Mouse (Mus musculus) retina, embryonic 14.5 days (tissue): ENCODE measurements around the gene Hoxd12.

Experiments used
- DNase-seq: peaks from one replicate; pipeline ENCODE4 v3.0.0-alpha.2; 2015; ENCODE audit warnings: low spot score

The Hoxd12 gene

GRCm38 (mm10) chr2:74709465-74710419 is 34.9 kb downstream of the Hoxd12 start:
- no peak for DNase-seq

GRCm38 (mm10) chr2:74710929-74711543 is 36.2 kb downstream of the Hoxd12 start:
- no peak for DNase-seq

- DNase-seq = no peak
Observed at GRCm38 (mm10) chr2:74711721-74712621, 37.2 kb downstream of the Hoxd12 start, which contains the start of the genes Hoxd3 and Hoxd4. Hoxd3 (plus strand) TSS chr2:74711927. Hoxd4 (plus strand) TSS chr2:74711929.

DNA sequence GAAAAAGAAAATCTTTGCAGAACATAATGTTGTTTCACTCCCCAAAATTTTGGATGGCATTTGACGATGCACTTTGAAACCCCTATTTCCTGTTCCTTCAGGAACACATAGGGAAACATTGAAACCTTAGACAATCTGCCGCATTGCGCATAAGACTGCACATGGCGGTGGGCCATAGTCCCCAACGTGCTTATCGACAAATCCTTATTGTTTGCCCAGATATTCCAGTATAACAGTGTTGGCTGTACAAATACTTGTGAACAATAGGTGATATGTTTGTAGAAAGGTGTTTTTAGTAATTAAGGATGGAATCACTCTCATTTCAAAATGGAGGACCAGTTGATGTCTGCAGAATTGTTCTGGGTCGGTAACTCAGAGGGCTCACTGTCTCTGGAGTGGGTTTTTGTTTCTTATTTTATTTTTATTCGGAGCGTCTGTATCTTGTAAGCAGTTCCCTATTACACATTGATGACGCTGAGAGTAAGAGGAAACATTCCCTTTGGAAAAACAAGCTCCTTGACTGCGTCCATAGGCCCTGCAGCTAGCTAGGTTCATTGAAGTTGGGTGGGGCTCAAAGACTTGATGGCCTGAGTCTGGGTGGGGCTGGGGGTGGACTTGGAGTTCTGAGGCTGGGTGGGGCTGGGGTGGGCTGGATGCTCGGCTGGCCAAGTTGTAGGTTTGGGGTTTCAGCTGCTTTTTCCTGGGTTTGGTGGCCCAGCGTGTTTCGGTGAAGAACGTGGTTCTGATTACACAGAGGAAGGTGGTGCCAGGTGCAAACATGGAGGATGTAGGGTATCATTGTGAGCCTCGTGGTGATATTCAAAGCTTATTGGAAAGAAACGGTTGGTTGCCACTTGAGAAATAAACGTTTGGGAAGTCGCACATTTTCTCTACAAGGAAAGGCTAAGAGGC is 38.7 kb downstream of the Hoxd12 start:
- DNase-seq = no peak

DNA sequence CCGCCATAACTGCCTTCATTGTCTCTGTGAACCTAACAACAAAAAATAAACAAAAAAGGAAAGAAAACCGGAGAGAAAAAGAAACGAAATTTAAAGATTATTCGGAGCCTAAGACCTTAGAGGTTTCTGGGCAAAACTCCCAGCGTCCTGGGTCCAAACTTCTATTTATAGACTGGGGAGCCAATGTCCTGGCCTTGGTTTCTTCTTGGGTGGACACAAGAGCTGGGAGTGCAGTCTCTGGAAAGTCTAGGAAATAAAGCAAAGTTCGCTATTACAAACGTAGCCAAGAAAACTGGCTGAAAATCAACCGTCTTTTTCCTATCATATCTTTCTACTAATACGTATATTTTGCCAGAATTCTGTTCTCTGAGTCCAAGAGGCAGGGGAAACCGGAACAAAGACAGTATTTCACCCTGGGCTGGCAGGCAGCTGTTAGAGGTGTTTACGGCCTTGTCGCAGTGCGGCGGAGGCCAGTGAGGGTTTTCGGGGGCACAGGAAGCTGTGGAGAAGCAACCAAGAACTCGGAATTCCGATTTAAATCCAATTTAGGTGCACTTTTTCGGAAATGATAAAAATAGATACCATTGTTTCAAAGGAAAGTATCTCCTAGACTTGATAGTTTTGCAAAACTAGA is 39.5 kb downstream of the Hoxd12 start:
- no peak for DNase-seq

- DNase-seq = no peak
Observed at GRCm38 (mm10) chr2:74714881-74715280, 40.1 kb downstream of the Hoxd12 start.

DNA sequence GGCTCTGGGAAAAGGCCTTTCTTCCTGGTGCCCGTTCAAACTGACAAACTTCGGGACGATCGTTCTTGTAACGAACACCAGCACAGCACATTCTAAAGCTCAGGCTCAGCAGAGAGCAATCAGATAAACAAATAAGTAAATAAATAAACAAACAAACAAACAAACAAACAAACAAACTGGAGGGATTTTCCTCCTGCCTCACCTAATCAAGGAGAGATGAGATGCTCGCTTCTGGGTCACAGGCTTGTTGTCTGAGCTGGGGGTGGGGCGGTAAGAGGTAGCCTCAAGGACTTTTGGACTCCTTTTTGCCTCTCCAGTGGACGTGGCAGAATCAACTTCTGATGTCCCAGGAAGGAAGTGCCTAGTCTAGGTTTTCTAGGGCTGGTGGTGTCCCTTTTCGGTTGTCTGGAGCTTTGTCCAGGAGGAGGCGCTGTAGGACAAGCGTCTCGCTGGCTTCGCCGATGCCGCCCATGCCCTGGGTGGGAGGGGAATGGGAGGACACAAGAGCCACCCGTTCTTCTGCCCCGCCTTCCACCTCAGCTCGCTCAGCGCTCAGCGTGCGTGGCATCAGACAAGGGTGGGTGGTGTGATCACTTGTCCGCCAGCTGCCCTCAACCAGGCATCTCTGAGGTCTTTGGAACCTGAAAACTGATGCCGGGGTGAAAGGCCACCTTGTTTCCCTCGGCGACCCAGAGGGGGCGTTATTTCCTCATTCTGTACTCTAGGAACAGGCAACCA is 40.9 kb downstream of the Hoxd12 start:
- peak; percentile 94 for DNase-seq

DNA sequence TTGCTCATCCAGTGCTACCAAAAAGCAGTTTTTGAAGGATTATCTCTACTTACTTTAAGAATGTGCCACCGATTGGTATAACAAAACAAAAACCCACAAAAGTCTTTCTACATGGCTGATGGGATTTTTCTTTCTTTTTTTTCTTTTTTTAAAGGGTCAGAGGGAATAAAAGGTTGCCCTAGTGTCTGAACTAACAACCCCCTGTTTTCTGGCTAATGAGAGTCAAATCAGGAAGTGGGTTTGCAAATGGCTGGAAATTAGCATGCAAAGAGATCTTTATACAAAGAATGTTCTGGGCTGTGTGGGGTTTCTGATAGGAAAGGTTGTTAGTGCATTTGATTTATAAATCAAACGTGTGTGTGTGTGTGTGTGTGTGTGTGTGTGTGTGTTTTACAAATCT is 45.6 kb downstream of the Hoxd12 start:
- no peak for DNase-seq

- DNase-seq = no peak
Observed at GRCm38 (mm10) chr2:74720955-74721491, 46.2 kb downstream of the Hoxd12 start.

- no peak for DNase-seq
Observed at GRCm38 (mm10) chr2:74721882-74722281, 47.1 kb downstream of the Hoxd12 start.

DNA sequence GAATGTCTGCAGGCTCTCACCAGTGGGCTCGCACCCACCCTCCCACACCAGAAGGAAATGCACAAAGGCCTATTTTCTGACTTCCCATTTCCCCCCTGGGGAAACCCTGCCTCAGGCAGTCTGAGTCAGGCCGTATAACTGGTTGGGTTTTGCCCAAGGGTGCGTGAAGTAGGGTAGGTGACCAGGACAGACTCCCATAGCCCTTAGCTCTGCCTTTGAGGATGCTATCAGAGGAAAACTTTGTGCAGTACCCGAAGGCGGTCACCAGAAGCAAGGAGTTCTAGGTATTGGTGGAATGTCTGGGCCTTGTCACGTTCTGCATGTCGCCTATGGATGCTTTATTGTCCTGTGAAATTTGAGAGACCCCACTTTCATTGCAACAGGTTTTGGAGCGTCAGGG is 48.1 kb downstream of the Hoxd12 start:
- no peak for DNase-seq

DNA sequence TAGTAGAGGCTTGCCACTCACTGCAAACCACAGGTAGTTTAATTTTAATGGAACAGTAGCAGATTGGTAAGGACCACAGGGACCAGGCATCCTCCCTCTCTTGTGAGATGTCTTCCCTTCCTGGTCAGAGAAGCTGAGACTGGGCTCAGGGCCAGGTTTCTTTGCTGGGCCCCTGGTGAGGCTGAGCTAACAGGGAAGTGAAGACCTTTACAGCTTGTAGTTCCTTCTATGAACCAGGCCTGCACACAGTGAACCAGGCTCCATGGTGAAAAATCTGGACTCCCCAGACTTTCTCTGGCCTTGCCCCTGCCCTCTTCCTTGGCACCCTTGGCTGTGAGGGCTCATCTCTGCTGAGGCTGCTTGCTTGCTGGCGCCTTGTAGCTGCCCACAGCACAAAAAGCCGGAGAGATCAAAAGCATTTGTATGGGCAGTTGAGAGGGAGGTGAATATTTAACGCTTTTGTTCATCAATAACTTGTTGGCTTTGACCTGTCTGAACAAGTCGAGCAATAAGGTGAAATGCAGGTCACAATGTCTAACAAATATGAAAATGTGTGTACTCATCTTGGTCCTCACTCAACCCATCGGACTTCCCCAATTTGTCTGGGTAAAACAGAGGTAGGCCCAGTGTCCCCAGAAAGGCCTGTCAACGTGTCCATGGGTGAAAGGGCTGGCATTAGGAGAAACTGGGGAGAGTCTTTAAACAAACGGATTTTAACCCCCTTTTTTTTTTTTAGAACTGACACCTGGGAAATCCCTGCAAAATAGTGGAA is 49.6 kb downstream of the Hoxd12 start:
- no peak for DNase-seq

GRCm38 (mm10) chr2:74725171-74725570 is 50.4 kb downstream of the Hoxd12 start:
- no peak for DNase-seq

DNA sequence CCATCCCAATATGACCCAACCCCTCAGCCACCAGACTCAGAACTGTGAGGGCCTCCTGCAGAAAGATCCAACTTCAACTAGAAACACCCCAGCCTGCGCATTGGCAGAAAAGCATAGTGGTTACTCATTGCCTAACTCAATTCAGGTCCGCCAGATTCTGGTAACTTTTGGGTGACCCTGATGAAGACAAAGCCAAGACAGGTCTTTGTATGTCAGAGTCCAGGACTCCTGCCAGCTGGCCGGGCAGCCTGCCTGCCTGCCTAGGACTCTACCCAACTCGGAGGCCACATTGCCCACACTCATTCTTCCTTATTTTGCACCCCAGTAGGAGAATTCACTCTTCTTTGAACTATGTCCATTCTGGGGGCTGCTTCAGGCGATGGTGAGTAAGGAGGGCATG is 51.7 kb downstream of the Hoxd12 start, which contains the start of gene Gm28230:
Gm28230 (plus strand) TSS at position 178 of the 400 bp plus-strand sequence.
- DNase-seq = no peak

- no peak for DNase-seq
Observed at GRCm38 (mm10) chr2:74726973-74727639, 52.3 kb downstream of the Hoxd12 start.
